Mouse (Mus musculus): Measurements from ENCODE around the gene Gcnt3. TPM values are rescaled to one million over a fixed set of nuclear protein-coding genes. Genes with fewer than 3 reads are reported as not detected.

Gcnt3 gene
- polyA plus RNA-seq, 1 experiment from 2014 or later: 16.9 TPM

DNA sequence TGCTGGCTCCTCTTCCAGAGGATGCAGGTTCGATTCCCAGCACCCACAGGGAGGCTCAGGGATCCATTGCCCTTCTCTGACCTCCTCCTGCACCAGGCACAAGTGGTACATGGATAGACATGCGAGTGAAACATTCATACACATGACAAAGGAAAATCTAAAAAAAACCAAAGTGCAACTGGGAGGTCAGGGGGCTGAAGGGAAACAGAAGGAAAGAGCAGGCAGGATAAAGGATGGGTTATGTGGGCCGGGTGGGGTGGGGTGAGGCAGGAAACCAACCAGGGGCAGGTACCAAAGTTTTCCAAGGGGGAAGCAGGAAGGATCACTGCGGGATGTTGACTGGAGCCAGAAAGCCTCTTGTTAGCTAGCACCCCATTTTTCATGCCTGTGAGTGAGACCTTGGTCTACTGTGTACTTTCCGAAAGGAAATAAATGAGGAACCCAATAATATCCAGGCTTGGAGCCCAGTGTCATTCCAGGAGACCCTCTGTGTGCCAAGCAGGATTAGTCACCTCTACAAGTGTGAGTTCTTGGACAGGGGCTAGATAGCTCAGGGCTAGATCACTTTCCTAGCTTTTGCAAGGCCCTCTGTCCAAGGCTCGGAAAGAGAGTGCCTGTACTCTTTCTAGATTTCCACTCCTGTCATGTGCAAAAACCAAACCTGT, 11.0 kb upstream of the Gcnt3 start:
- no peaks in the 10 kb centered on the region for H3K9me3 ChIP-seq (replicated peaks; ENCODE audit: control insufficient read depth, low read length)
- peaks cover 15% of the 10 kb centered on the region for H3K4me1 ChIP-seq (ENCODE audit: control insufficient read depth, insufficient read depth, low read length)
- H3K9ac ChIP-seq (ENCODE audit: low read length): peak overlapping the region; percentile 1; the same call in 1 of the 2 replicates
- peak overlapping the region; percentile 39 for H3K27ac ChIP-seq (ENCODE audit: low read length)
- H3K4me3 ChIP-seq (replicated peaks; ENCODE audit: low read length): no peak overlapping the region
- peak; percentile 57; the same call in 1 of the 2 replicates for ATAC-seq (ENCODE audit: insufficient read depth, low FRiP score)
- no peaks in the 10 kb centered on the region for H3K36me3 ChIP-seq (ENCODE audit: control insufficient read depth, insufficient read depth, low read length)
- 40% methylated on average over 6 of the region's 6 CpGs for WGBS
- no peaks in the 10 kb centered on the region for H3K27me3 ChIP-seq (ENCODE audit: control insufficient read depth, insufficient read depth, low read length)
- no peak overlapping the region for H3K4me2 ChIP-seq (ENCODE audit: low read depth, low read length)

DNA sequence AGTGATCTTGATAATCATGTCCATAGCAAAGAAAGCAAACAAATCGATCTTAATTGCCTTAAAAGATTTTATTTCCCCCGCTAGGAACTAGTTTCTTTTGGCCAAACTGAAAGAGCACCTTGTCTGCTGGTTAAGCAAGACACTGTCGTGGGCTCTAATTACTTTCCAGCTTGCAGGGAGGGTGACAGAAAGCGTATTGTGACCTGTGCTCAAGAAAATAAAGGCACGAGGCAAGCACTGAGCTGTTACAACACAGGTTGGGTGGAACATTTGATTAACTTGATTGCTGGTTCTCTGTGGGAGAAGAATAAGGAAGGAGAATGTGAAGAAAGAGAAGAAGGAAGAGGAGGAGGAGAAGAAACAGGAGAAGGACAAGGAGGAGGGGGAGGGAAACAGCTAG, 10.4 kb upstream of the Gcnt3 start:
- no peaks in the 10 kb centered on the region for H3K36me3 ChIP-seq (ENCODE audit: control insufficient read depth, insufficient read depth, low read length)
- H3K27ac ChIP-seq (ENCODE audit: low read length): peak overlapping the region; percentile 39
- no peak for ATAC-seq (ENCODE audit: insufficient read depth, low FRiP score)
- H3K4me3 ChIP-seq (replicated peaks; ENCODE audit: low read length): no peak overlapping the region
- H3K4me2 ChIP-seq (ENCODE audit: low read depth, low read length): no peak overlapping the region
- H3K9me3 ChIP-seq (replicated peaks; ENCODE audit: control insufficient read depth, low read length): no peaks in the 10 kb centered on the region
- 38% methylated on average over 5 of the region's 5 CpGs for WGBS
- H3K9ac ChIP-seq (ENCODE audit: low read length): no peak overlapping the region
- H3K4me1 ChIP-seq (ENCODE audit: control insufficient read depth, insufficient read depth, low read length): peaks cover 15% of the 10 kb centered on the region
- no peaks in the 10 kb centered on the region for H3K27me3 ChIP-seq (ENCODE audit: control insufficient read depth, insufficient read depth, low read length)

DNA sequence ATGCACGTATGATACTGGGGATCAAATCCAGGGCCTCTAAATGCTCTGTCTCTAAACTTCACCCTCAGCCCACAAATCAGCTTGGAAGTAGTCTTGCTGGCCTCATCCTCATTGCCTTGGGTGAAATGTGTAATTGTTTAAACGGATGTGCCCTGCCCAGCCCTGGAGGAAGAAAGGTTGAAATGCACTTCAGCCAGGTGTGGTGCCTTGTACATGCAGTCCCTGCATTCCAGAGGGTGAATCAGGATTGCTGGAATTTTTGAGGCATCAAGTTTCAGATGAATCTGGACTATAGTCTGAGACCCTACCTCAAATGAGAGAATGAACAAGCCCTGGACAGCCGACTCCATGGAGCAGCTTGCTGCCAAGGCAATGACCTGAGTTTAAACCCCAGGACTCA, 10.0 kb upstream of the Gcnt3 start:
- ATAC-seq (ENCODE audit: insufficient read depth, low FRiP score): no peak
- Histone ChIP-seq H3K4me2 (ENCODE audit: low read depth, low read length) (no peak overlapping the region), H3K9me3 (replicated peaks; ENCODE audit: control insufficient read depth, low read length) (no peaks in the 10 kb centered on the region), H3K4me3 (replicated peaks; ENCODE audit: low read length) (no peak overlapping the region), H3K36me3 (ENCODE audit: control insufficient read depth, insufficient read depth, low read length) (no peaks in the 10 kb centered on the region), H3K9ac (ENCODE audit: low read length) (no peak overlapping the region), H3K27me3 (ENCODE audit: control insufficient read depth, insufficient read depth, low read length) (no peaks in the 10 kb centered on the region), H3K27ac (ENCODE audit: low read length) (peak overlapping the region; percentile 39; the same call in 1 of the 2 replicates), H3K4me1 (ENCODE audit: control insufficient read depth, insufficient read depth, low read length) (peaks cover 15% of the 10 kb centered on the region)
- WGBS: 38% methylated on average over 3 of the region's 3 CpGs

DNA sequence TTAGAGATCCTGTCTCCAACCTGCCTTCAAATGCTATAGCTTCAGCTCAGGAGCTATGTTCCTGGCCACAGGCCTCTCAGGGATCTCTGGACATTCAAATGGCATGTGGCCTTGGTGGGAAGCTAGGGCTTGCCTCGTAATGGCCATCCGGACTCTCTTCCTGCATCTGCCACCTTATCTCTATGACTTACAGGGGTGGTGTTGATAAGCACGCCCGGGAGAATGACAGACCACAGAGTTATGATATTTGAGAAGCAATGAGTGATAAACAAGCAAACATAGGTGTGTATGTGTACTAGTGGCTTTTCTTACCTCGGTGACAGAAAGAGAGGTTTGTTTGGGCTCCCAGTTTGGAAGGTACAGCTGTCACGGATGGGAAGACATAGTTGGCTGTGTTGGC, 8.4 kb upstream of the Gcnt3 start:
- H3K9ac ChIP-seq (ENCODE audit: low read length): no peak overlapping the region
- 68% methylated on average over 6 of the region's 6 CpGs for WGBS
- H3K4me2 ChIP-seq (ENCODE audit: low read depth, low read length): no peak overlapping the region
- H3K36me3 ChIP-seq (ENCODE audit: control insufficient read depth, insufficient read depth, low read length): no peaks in the 10 kb centered on the region
- no peak overlapping the region for H3K27ac ChIP-seq (ENCODE audit: low read length)
- no peak overlapping the region for H3K4me3 ChIP-seq (replicated peaks; ENCODE audit: low read length)
- no peak for ATAC-seq (ENCODE audit: insufficient read depth, low FRiP score)
- no peaks in the 10 kb centered on the region for H3K27me3 ChIP-seq (ENCODE audit: control insufficient read depth, insufficient read depth, low read length)
- no peaks in the 10 kb centered on the region for H3K9me3 ChIP-seq (replicated peaks; ENCODE audit: control insufficient read depth, low read length)
- H3K4me1 ChIP-seq (ENCODE audit: control insufficient read depth, insufficient read depth, low read length): peaks cover 15% of the 10 kb centered on the region

DNA sequence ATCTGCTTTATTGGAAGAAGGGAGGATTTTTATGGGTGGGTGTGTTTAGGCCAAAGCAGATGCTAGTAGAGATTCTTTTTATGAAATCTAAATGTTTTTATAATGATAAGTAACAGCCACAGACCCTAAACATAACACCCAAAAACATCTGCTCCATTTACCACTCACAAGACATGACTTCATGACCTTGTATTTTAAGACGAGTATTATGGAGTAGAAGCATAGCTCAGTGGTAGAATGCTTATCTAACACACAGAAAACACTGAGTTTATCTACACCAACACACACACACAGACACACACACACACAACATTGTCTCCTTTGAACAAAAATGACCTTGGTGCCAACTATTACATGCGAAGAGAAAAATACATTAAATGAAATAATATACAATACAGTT, 7.0 kb upstream of the Gcnt3 start:
- no peak for ATAC-seq (ENCODE audit: insufficient read depth, low FRiP score)

DNA sequence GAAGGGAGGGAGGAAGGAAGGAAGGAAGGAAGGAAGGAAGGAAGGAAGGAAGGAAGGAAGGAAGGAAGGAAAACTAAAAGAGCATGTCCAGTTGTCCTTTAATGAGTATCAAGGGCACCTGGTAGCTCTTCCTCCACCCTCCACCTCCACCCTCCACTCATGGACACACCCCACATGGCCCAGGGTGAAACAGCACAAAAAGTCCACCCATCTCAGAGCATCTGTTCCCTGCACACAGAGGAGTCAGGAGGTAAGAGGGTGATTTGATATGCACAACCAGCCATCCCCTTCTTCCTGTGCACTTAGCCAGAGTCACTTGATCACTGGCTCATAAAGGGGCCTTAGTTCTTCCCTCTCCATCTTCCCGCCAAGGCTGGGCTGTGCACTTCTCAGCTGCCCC, 5.0 kb upstream of the Gcnt3 start:
- ATAC-seq (ENCODE audit: insufficient read depth, low FRiP score): no peak
- WGBS: 100% methylated on average over 1 of the region's 1 CpGs
- Histone ChIP-seq H3K36me3 (ENCODE audit: control insufficient read depth, insufficient read depth, low read length) (no peaks in the 10 kb centered on the region), H3K4me3 (replicated peaks; ENCODE audit: low read length) (no peak overlapping the region), H3K4me2 (ENCODE audit: low read depth, low read length) (no peak overlapping the region), H3K4me1 (ENCODE audit: control insufficient read depth, insufficient read depth, low read length) (peaks cover 4% of the 10 kb centered on the region; the same call in 1 of the 2 replicates), H3K9me3 (replicated peaks; ENCODE audit: control insufficient read depth, low read length) (no peaks in the 10 kb centered on the region), H3K27me3 (ENCODE audit: control insufficient read depth, insufficient read depth, low read length) (no peaks in the 10 kb centered on the region), H3K27ac (ENCODE audit: low read length) (no peak overlapping the region), H3K9ac (ENCODE audit: low read length) (no peak overlapping the region)

More for the DNA sequence above, 7.0 kb upstream of the Gcnt3 start:
- H3K27me3 ChIP-seq (ENCODE audit: control insufficient read depth, insufficient read depth, low read length): no peaks in the 10 kb centered on the region
- 47% methylated on average over 2 of the region's 2 CpGs for WGBS
- H3K36me3 ChIP-seq (ENCODE audit: control insufficient read depth, insufficient read depth, low read length): no peaks in the 10 kb centered on the region
- H3K4me1 ChIP-seq (ENCODE audit: control insufficient read depth, insufficient read depth, low read length): peaks cover 15% of the 10 kb centered on the region
- H3K27ac ChIP-seq (ENCODE audit: low read length): no peak overlapping the region
- no peak overlapping the region for H3K4me3 ChIP-seq (replicated peaks; ENCODE audit: low read length)
- no peak overlapping the region for H3K9ac ChIP-seq (ENCODE audit: low read length)
- no peaks in the 10 kb centered on the region for H3K9me3 ChIP-seq (replicated peaks; ENCODE audit: control insufficient read depth, low read length)
- no peak overlapping the region for H3K4me2 ChIP-seq (ENCODE audit: low read depth, low read length)

DNA sequence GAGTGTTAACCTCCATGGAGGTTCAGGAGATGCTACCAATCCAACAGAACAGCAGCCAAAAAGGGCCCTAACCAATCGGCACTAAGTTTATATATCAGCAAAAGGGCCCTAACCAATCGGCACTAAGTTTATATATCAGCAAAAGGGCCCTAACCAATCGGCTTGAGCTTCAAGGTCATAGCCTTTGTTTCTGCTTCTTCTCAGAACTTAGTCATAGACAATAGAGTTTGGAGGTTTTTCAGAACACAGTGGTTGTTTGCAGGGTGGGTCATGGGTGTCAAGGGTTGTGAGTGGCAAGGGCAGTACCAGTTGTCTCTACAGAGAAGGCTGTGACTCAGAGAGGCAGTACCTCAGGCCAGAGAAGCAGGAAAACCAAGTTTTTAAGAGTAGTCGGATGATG, 4.2 kb upstream of the Gcnt3 start:
- H3K4me1 ChIP-seq (ENCODE audit: control insufficient read depth, insufficient read depth, low read length): no peaks in the 10 kb centered on the region
- no peak for ATAC-seq (ENCODE audit: insufficient read depth, low FRiP score)
- no peaks in the 10 kb centered on the region for H3K36me3 ChIP-seq (ENCODE audit: control insufficient read depth, insufficient read depth, low read length)
- H3K27ac ChIP-seq (ENCODE audit: low read length): no peak overlapping the region
- WGBS: 90% methylated on average over 4 of the region's 4 CpGs
- no peaks in the 10 kb centered on the region for H3K9me3 ChIP-seq (replicated peaks; ENCODE audit: control insufficient read depth, low read length)
- H3K27me3 ChIP-seq (ENCODE audit: control insufficient read depth, insufficient read depth, low read length): no peaks in the 10 kb centered on the region
- H3K4me2 ChIP-seq (ENCODE audit: low read depth, low read length): no peak overlapping the region
- no peak overlapping the region for H3K4me3 ChIP-seq (replicated peaks; ENCODE audit: low read length)
- H3K9ac ChIP-seq (ENCODE audit: low read length): no peak overlapping the region

DNA sequence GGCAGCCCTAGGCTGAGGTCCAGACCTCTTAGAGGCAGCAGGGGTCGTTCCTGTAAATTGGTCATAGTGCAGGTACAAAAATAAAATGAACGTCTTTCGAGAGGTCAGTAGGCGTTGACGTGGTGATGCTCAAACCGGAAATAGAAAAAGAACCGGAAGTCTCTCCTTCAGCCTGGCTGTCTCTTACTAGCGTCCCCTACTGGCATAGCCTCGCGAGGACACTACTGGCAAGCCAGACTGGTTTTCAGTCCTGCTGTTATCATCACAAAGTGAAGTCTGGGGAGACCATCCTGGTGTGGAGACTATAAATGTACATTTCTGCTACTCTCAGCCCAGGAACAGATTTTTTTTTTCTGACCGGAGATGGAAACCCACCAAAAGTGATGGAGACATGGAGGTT, 2.7 kb upstream of the Gcnt3 start:
- H3K36me3 ChIP-seq (ENCODE audit: control insufficient read depth, insufficient read depth, low read length): no peaks in the 10 kb centered on the region
- no peaks in the 10 kb centered on the region for H3K4me1 ChIP-seq (ENCODE audit: control insufficient read depth, insufficient read depth, low read length)
- no peak overlapping the region for H3K4me2 ChIP-seq (ENCODE audit: low read depth, low read length)
- H3K27me3 ChIP-seq (ENCODE audit: control insufficient read depth, insufficient read depth, low read length): no peaks in the 10 kb centered on the region
- H3K9me3 ChIP-seq (replicated peaks; ENCODE audit: control insufficient read depth, low read length): no peaks in the 10 kb centered on the region
- WGBS: 87% methylated on average over 11 of the region's 11 CpGs
- no peak overlapping the region for H3K9ac ChIP-seq (ENCODE audit: low read length)
- ATAC-seq (ENCODE audit: insufficient read depth, low FRiP score): no peak
- no peak overlapping the region for H3K27ac ChIP-seq (ENCODE audit: low read length)
- H3K4me3 ChIP-seq (replicated peaks; ENCODE audit: low read length): no peak overlapping the region

DNA sequence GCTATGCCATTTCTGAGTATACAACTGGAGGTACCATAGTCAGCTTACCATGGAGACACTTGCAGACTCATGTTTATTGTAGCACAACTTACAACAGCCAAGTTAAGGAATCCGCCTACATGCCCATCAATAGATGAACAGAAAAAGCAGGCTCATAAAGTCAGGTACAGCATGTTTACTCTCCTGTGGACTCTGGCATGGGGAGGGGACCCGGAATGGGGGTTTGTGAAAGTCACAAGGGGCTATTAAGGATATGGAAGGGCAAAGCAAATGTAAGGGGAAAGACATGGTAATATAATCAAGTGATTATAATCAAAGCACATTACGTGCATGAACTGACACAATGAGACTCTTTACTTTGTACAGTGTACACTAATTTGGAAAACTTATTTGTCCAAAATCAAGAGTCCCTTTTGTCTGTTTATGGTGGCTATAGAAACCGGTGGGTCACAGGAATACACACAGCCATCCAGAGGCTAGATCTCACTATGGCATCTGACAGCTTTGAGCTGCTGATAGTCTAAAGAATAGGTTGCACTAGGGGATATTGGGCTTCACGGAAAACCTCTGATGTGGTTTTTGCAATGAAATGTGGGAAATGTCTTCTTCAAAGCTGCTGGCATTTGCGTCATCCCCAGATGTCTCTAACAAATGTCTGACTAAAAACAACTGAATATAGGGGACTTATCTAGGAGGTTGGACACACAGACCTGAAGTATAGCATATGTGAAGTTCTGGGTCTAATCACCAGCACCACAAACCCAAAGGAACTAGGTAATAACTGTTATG, 1.9 kb upstream of the Gcnt3 start:
- Histone ChIP-seq H3K4me2 (ENCODE audit: low read depth, low read length) (no peak overlapping the region), H3K9ac (ENCODE audit: low read length) (no peak overlapping the region), H3K27ac (ENCODE audit: low read length) (no peak overlapping the region), H3K36me3 (ENCODE audit: control insufficient read depth, insufficient read depth, low read length) (no peaks in the 10 kb centered on the region), H3K4me1 (ENCODE audit: control insufficient read depth, insufficient read depth, low read length) (no peaks in the 10 kb centered on the region), H3K27me3 (ENCODE audit: control insufficient read depth, insufficient read depth, low read length) (no peaks in the 10 kb centered on the region), H3K4me3 (replicated peaks; ENCODE audit: low read length) (no peak overlapping the region), H3K9me3 (replicated peaks; ENCODE audit: control insufficient read depth, low read length) (no peaks in the 10 kb centered on the region)
- 71% methylated on average over 6 of the region's 6 CpGs for WGBS
- ATAC-seq (ENCODE audit: insufficient read depth, low FRiP score): no peak
